Mouse (Mus musculus): ENCODE data around the gene Dnase2b. TPM values are rescaled to one million over a fixed set of nuclear protein-coding genes. Genes with fewer than 3 reads are reported as not detected.

Gene Dnase2b
- polyA plus RNA-seq, 1 experiment from 2014 or later, result not detected

- H3K9me3 ChIP-seq (ENCODE audit: control insufficient read depth, low read length), result no peaks in the 10 kb centered on the region
- no peak overlapping the region for H3K4me2 ChIP-seq (replicated peaks; ENCODE audit: low read depth)
- no peaks in the 10 kb centered on the region for H3K4me1 ChIP-seq (replicated peaks; ENCODE audit: control insufficient read depth, insufficient read depth)
- ATAC-seq (ENCODE audit: low FRiP score, low TSS enrichment), result no peak
- H3K36me3 ChIP-seq (ENCODE audit: control insufficient read depth, insufficient read depth, low read length), result no peaks in the 10 kb centered on the region
- H3K27ac ChIP-seq (replicated peaks), result no peak overlapping the region
- no peaks in the 10 kb centered on the region for H3K27me3 ChIP-seq (ENCODE audit: control insufficient read depth, insufficient read depth, low read length)
- DNase-seq (ENCODE audit: low spot score), result no peak
- TF ChIP-seq CTCF (IDR thresholded peaks at IDR 0.05; ENCODE audit: low read depth) (no peak), EP300 (optimal IDR thresholded peaks at IDR 0.05) (no peak)
- 55% methylated on average over 6 of the region's 6 CpGs for WGBS
- H3K4me3 ChIP-seq (ENCODE audit: low read depth, low read length), result no peak overlapping the region
- H3K9ac ChIP-seq (ENCODE audit: low read length), result no peak overlapping the region
Measured at GRCm38 (mm10) chr3:146598411-146598810, 17.0 kb downstream of the Dnase2b start.

GRCm38 (mm10) chr3:146596864-146597263 is 18.5 kb downstream of the Dnase2b start:
- Histone ChIP-seq H3K36me3 (ENCODE audit: control insufficient read depth, insufficient read depth, low read length) (no peaks in the 10 kb centered on the region), H3K9me3 (ENCODE audit: control insufficient read depth, low read length) (no peaks in the 10 kb centered on the region), H3K4me1 (replicated peaks; ENCODE audit: control insufficient read depth, insufficient read depth) (no peaks in the 10 kb centered on the region), H3K27me3 (ENCODE audit: control insufficient read depth, insufficient read depth, low read length) (no peaks in the 10 kb centered on the region), H3K27ac (replicated peaks) (no peak overlapping the region), H3K4me2 (replicated peaks; ENCODE audit: low read depth) (no peak overlapping the region), H3K9ac (ENCODE audit: low read length) (no peak overlapping the region), H3K4me3 (ENCODE audit: low read depth, low read length) (no peak overlapping the region)
- TF ChIP-seq CTCF (IDR thresholded peaks at IDR 0.05; ENCODE audit: low read depth), result no peak
- no peak for TF ChIP-seq EP300 (optimal IDR thresholded peaks at IDR 0.05)
- DNase-seq (ENCODE audit: low spot score), result no peak
- ATAC-seq (ENCODE audit: low FRiP score, low TSS enrichment), result no peak
- 83% methylated on average over 7 of the region's 7 CpGs for WGBS

- H3K9me3 ChIP-seq (ENCODE audit: control insufficient read depth, low read length), result no peaks in the 10 kb centered on the region
- no peaks in the 10 kb centered on the region for H3K36me3 ChIP-seq (ENCODE audit: control insufficient read depth, insufficient read depth, low read length)
- no peak for ATAC-seq (ENCODE audit: low FRiP score, low TSS enrichment)
- no peaks in the 10 kb centered on the region for H3K27me3 ChIP-seq (ENCODE audit: control insufficient read depth, insufficient read depth, low read length)
- no peaks in the 10 kb centered on the region for H3K4me1 ChIP-seq (replicated peaks; ENCODE audit: control insufficient read depth, insufficient read depth)
- no peak overlapping the region for H3K4me3 ChIP-seq (ENCODE audit: low read depth, low read length)
- WGBS, result 77% methylated on average over 8 of the region's 8 CpGs
- no peak for TF ChIP-seq CTCF (IDR thresholded peaks at IDR 0.05; ENCODE audit: low read depth)
- TF ChIP-seq EP300 (optimal IDR thresholded peaks at IDR 0.05), result no peak
- H3K4me2 ChIP-seq (replicated peaks; ENCODE audit: low read depth), result no peak overlapping the region
- no peak overlapping the region for H3K9ac ChIP-seq (ENCODE audit: low read length)
- no peak overlapping the region for H3K27ac ChIP-seq (replicated peaks)
- DNase-seq (ENCODE audit: low spot score), result no peak
Measured at GRCm38 (mm10) chr3:146596387-146596786, 19.0 kb downstream of the Dnase2b start.

- H3K9ac ChIP-seq (ENCODE audit: low read length), result no peak overlapping the region
- 84% methylated on average over 6 of the region's 6 CpGs for WGBS
- no peak for TF ChIP-seq EP300 (optimal IDR thresholded peaks at IDR 0.05)
- no peak for TF ChIP-seq CTCF (IDR thresholded peaks at IDR 0.05; ENCODE audit: low read depth)
- no peak overlapping the region for H3K27ac ChIP-seq (replicated peaks)
- no peaks in the 10 kb centered on the region for H3K9me3 ChIP-seq (ENCODE audit: control insufficient read depth, low read length)
- no peak for ATAC-seq (ENCODE audit: low FRiP score, low TSS enrichment)
- no peaks in the 10 kb centered on the region for H3K36me3 ChIP-seq (ENCODE audit: control insufficient read depth, insufficient read depth, low read length)
- H3K4me1 ChIP-seq (replicated peaks; ENCODE audit: control insufficient read depth, insufficient read depth), result no peaks in the 10 kb centered on the region
- DNase-seq (ENCODE audit: low spot score), result no peak
- H3K27me3 ChIP-seq (ENCODE audit: control insufficient read depth, insufficient read depth, low read length), result no peaks in the 10 kb centered on the region
- H3K4me3 ChIP-seq (ENCODE audit: low read depth, low read length), result no peak overlapping the region
- H3K4me2 ChIP-seq (replicated peaks; ENCODE audit: low read depth), result no peak overlapping the region
Measured at GRCm38 (mm10) chr3:146595440-146595839, 20.0 kb downstream of the Dnase2b start.

GRCm38 (mm10) chr3:146591601-146592000 is 23.8 kb downstream of the Dnase2b start:
- DNase-seq (ENCODE audit: low spot score), result no peak
- Histone ChIP-seq H3K4me1 (replicated peaks; ENCODE audit: control insufficient read depth, insufficient read depth) (no peaks in the 10 kb centered on the region), H3K4me2 (replicated peaks; ENCODE audit: low read depth) (no peak overlapping the region), H3K36me3 (ENCODE audit: control insufficient read depth, insufficient read depth, low read length) (no peaks in the 10 kb centered on the region), H3K27me3 (ENCODE audit: control insufficient read depth, insufficient read depth, low read length) (no peaks in the 10 kb centered on the region), H3K9ac (ENCODE audit: low read length) (no peak overlapping the region), H3K9me3 (ENCODE audit: control insufficient read depth, low read length) (no peaks in the 10 kb centered on the region), H3K4me3 (ENCODE audit: low read depth, low read length) (no peak overlapping the region), H3K27ac (replicated peaks) (no peak overlapping the region)
- 65% methylated on average over 2 of the region's 2 CpGs for WGBS
- ATAC-seq (ENCODE audit: low FRiP score, low TSS enrichment), result no peak
- TF ChIP-seq CTCF (IDR thresholded peaks at IDR 0.05; ENCODE audit: low read depth) (no peak), EP300 (optimal IDR thresholded peaks at IDR 0.05) (no peak)

- Histone ChIP-seq H3K27me3 (ENCODE audit: control insufficient read depth, insufficient read depth, low read length) (no peaks in the 10 kb centered on the region), H3K27ac (replicated peaks) (no peak overlapping the region), H3K4me1 (replicated peaks; ENCODE audit: control insufficient read depth, insufficient read depth) (no peaks in the 10 kb centered on the region), H3K9me3 (ENCODE audit: control insufficient read depth, low read length) (no peaks in the 10 kb centered on the region), H3K36me3 (ENCODE audit: control insufficient read depth, insufficient read depth, low read length) (no peaks in the 10 kb centered on the region), H3K4me3 (ENCODE audit: low read depth, low read length) (no peak overlapping the region), H3K4me2 (replicated peaks; ENCODE audit: low read depth) (no peak overlapping the region), H3K9ac (ENCODE audit: low read length) (no peak overlapping the region)
- TF ChIP-seq EP300 (optimal IDR thresholded peaks at IDR 0.05) (no peak), CTCF (IDR thresholded peaks at IDR 0.05; ENCODE audit: low read depth) (no peak)
- no peak for ATAC-seq (ENCODE audit: low FRiP score, low TSS enrichment)
- WGBS, result 80% methylated on average over 7 of the region's 7 CpGs
- DNase-seq (ENCODE audit: low spot score), result no peak
Measured at GRCm38 (mm10) chr3:146591159-146591558, 24.2 kb downstream of the Dnase2b start.
